Mouse (Mus musculus) kidney, postnatal 36 days (tissue): ENCODE measurements around the gene Foxn3.

Source experiments
- DNase-seq, 2 experiments: peaks; one replicate each; pipeline ENCODE4 v3.0.0; 2021 to 2022; ENCODE audit warnings: mixed read lengths in 2 of 2

Foxn3 gene

DNA sequence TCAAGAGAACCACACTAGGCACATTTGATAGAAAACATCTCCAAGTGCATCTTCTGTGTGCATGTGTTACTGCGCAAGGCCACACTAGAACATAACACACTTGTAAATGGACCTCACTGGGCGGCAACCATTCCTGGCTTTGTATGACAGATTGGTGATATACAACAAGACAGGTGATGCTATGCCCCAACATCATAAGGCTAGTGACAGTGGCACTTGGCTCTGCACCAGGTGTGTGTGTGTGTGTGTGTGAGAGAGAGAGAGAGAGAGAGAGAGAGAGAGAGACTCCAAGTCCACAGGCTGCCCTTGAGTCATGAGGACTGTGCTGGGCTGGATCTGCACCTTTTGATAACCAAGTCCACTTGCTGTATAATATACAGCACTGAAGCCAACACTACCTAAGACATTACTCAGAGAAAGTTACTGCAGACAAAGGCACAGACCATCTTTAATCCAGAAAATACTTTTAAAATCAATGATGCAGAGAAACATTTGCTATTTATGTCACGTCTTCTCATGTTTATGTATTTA is 242.4 kb downstream of the Foxn3 start:
- no peak for DNase-seq

DNA sequence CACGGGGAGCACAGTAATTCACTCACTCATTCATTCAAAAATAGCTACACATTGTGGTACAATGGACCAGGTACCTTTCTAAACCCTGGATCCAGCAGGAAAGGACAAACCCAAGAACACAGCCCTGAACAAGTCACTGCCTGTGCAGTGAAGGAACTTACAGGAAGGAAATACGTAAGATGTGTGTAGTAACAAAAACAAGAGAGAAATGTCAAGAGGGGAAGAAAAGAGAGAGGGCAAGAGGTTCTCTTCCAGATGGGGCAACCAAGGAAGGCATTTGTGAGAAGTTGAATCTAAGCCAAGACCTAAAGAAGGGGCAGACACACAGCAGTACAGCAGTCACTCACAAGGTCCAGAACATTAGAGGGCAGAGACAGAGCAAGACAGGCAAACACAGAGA is 243.5 kb downstream of the Foxn3 start:
- no peak for DNase-seq

DNA sequence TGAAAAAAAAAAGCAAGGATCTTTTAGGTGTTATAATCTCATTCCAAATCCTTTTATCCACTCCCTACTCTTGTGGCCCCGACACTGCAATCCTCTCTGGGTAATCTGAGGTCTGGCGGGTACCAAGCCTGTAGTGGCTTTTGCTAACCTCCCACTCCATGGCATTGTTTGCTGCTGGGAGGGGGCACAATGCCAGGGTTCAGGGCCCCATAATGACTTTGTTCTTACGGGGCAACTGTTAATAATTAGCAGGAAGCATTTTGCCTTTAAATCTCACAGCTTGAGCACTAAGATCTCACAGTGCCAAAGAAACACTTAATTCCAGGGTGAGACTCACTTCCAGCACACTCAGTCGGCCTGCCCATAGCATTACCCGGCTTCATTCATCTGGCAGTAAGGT is 244.2 kb downstream of the Foxn3 start:
- peak; percentile 53 to 64 for DNase-seq

DNA sequence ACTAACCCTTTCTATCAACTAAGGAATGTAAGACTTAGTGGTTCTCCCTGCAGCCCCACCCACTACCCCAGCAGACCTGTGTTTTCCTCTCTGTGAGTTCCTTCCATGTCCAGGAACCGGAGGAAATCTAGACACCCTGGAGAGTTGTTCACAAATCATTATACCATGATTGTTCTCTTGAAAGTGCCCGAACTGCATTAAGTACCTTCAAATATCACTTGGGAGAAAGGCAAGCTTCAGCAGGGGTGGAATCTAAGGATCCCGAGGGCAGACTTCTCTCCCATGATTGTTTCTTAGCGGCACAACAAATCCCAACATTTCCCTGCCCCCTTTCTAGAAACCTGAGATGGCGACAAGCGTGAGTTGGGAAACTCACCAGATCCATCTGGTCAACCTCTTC is 247.5 kb downstream of the Foxn3 start:
- no peak for DNase-seq

DNA sequence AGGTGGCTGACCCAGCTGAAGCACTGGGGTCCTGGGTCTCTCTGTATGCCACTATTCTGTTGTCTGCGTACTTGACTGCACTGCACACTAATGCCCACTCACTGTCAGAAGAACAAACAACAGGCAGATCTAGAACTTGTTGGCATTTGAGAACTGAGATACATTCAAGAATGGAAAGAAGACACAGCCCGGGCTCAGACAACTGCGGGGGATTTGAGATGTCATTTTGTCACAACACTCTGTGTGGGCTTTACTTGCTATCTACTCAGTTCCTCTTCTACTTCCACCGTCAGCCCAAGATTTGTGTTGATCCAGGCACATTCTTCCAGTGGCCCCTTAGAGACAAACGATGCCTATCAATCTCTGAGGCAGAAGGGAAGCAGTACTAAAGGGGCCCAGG is 248.6 kb downstream of the Foxn3 start:
- DNase-seq = no peak

DNA sequence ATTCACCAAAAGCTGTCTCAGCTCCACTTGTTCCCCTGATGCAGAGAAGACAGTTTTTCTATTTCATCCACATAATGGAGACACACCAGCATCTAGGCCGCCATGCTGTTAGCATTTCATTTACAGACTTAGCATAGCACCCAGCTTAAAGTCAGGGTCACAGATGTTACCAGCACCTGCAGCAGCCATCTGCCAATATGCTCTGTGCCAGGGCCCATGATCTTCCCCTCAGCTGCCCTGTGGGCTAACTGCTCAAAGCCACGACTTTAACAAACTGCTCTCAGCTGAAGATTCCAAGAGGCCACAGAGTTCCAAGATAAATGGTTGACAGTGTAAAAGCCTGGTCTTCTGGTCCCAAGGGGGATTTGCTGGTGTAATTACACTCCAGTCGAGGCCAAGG is 252.1 kb downstream of the Foxn3 start:
- no peak for DNase-seq

DNA sequence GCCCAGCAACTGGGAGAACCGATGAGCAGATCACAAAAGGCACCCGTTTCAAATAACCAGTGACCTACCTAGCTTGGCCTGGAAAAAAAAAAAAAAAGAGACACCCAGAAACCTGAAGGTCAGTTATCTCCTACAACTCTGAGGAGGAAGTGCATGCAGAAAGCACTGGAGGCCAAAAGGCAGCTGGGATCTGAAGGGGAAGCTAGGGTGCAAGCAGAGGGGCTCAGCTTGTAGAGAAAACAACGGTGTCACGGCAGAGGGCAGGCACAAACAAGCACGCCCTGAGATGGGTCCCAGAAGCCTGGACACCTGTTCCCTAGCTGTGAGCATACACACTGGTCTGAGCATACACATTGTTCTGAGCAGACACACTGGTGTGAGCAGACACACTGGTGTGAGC is 253.4 kb downstream of the Foxn3 start:
- no peak for DNase-seq

DNA sequence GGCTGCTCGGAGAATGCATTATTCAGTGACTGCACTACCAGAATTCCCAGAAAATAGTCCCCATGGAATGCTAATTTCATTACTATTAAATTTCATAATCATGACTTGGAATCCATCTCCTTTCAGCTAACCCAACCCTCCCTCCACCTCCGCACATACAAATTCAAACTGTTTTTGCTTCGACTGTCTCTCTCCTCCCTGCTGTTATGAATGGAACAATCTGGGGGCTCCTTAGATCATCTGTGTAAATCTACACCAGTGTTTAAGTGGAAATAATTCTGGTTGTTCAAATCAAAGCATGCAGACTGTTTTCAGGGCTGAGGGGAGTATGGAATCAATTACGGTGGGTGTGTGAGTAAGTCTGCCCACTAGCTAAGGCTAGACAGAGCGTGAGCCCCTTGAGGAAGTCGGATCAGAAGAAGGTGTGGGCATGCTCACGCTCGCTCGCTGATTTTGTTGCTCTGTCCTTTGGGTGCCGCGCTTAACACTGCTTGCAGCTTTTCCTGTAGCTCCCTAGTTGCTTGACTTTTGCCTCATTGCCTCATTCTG is 254.8 kb downstream of the Foxn3 start:
- DNase-seq = no peak

DNA sequence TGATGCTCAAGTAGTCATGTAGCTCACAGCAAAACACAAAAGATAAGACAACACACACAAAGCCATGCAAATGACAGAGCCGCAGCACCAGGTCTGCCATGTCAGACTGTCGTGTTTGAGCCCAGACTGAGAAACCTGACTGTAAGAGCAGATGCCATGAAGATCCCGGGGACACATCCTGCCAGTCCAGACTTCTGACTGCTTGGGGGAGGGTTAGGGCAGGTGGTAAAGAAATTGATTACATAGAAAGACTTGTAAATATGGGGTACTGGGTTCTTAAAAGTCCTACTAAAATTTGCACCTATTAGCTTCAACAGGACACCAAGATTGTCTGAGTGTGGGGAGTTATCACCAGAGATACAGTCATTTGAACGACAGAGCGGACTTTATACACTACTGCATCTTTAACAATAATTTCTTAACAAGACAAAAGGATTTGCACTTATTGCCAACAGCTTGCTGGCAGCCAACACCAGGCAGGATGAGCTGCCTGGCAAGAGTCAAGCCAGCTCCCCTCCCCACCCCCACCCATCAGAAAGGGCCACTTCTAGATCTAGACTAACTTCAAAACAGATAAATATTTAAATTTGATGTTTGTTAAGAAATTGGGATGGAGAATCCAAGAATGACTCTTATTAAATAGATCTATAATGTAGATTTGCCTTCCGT is 256.7 kb downstream of the Foxn3 start:
- DNase-seq = no peak

DNA sequence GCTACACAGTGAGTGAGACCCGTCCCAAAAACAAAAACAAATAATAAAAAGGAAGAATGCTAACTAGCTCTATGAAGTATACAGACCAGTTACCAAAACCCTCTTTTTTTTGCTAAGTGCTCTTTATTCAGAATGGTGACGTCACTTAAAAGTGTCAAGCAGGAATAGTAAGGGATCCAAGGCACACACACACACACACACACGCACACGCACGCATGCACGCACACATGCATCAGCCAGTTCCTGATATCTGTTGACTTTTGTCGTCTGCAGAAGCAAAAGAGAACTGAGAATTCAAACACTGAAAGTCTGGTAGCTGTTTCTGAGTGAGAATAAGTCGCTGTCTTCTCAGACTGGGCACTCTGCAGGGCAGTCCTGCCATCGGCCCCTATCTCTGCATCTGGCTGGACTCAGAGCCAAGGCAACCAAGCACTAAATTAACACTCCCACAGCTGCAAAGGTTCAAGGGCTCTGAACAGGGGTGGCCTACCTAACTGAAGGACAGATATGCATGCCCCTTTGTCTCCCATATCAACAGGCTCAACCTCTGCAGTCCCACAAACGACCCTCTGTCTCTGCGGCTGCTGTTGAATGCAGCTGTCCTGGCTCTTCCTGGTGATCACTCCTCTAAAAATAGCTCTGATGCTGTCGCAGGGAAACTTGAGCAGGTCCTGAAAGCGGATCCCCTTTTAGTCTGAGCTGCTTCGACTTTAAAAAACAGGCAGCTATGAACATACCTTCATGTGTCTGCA is 257.4 kb downstream of the Foxn3 start:
- DNase-seq = peak in 1 of 2 experiments; percentile 14

DNA sequence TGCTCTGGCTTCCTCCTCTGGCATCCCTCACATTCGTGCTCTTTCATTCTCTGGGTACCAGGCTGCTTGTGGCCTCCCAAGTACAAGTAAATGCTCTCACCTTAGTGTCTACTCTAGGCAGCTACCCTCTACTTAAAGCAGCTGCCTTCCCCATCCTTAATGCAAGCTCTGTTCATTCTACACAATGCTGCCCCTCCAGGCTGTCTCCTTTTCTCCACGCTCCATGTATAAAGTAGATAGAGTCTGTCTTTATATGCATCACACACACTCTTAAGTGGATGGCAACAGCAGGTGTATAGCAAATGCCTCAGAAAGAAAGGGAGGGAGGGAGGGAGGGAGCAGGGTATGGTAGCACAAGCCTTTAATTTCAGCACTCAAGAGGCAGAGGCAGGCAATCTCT is 258.1 kb downstream of the Foxn3 start:
- no peak for DNase-seq

DNA sequence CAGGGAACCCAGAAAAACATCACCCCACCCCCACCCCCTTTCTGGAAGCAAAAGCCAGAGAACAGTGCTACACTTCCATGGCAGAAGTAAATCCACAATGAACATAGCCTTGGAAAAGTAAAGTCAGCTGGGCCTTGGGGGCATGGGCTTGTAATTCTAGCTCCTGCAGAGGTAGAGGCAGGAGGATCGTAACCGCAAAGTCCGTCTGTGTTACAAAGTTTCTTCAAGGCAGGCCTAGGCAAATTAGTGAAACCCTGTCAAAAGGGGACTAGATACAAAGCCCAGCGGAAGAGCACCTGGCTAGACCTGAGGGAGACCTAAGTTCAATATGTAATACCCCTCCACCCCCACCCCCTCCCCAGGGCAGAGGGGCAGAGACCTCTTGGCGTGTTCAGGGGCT is 259.3 kb downstream of the Foxn3 start:
- no peak for DNase-seq

DNA sequence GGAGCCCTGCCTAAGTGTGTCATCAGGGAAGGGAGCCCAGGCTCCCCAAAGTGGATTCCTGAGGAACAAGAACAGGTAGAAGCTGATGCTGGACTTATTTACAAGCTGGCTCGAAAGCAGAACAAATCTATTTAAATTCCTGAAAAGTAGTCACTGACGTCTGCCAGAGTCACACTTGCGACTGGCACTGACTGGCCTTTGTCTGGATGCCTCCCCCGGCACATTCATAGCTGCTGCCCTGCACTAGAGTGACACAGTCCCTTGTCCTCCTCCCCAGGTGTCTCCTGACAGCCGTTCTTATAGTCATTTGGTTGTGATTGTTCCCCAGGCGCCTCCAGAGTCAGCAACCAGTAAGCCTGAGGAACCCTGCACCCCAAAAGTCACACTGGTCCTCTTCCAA is 259.8 kb downstream of the Foxn3 start:
- no peak for DNase-seq

DNA sequence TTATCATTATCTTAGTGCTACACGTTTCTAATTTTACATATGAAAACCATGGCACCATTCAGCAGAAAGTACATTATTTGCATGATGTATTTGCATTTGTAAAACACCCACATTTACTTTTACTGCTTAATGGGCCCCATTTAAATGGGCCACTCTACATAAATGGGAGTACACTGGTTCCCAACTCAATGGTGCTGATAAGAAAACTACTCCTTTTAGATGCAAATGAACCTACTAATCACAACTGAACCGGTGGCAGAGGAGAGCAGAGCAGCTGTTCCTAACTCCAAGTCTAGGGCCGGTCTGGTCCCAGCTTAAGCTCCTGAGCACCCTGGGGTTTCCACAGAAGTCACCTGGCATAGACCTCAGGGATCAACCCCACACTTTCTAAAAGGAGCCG is 263.5 kb downstream of the Foxn3 start:
- DNase-seq = no peak

DNA sequence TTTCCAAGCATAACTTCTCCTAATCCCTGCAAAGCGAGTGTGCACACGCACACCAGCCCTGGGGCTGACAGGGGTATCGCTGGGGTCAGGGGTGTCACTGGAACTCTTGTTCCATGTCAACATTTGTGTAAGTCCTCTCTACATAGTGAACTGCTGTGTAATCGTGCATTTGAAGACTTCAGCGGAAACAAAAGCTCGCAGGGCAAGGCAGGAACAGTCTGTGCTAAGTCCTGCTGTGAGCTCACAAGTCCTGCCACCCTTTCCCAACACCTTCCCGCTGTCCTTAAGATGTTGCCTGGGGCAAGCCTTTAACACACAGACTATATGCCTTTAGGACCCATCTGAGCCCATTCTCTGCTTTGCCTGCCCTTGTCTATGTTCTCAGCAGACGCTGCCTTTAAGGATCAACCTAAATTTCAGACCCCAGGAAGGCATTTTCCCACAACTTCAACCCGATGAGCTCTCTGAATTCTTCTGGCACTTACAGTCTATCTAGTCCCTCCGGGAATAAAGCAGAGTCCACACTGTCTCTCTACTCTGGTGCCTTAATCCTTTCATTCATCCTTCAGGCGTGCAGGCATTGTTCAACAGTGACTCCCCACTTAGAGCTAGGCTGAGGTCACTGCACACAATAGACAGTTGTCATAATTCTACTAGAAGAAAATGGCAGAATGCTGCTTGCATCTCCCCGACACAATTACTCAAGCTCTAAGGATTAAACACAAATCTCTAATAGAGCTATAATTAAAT is 264.4 kb downstream of the Foxn3 start:
- no peak for DNase-seq

DNA sequence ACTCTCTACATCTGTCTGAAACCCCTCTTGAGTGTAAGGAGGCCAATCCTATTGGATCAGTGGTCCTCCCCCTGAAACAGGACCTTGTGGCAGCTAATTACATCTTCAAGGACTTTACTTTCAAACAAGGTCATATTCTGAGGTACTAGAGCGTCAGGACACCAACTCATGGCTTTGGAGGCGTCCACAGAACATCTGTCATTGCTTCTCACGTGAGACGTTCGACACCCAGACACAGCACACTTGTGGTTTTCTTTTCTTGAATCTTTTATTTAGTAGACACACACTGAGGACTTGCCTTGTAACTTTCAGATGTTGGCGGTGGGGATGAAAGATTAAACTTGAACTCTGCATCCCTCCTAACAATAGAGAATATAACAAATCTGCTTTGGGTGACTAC is 265.1 kb downstream of the Foxn3 start:
- DNase-seq = no peak

DNA sequence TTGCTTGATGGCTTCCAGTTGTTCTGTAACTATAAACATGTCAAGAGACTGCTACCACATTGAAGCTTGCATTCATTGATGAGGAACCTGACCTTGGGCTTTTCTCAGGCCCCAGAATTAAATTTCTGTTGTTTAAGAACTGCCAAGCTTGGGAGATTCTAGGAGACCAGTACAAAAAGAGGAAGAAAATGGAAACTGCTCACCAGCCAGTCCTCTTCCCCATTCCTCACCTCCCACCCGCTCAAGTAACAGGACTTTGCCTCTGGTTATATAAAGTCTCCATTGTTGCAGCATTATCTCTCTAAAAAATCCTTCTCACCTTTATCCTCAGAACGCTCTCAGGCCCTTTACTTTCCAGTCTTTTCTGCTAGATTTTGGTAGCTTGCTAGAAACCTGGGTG is 265.6 kb downstream of the Foxn3 start:
- no peak for DNase-seq

DNA sequence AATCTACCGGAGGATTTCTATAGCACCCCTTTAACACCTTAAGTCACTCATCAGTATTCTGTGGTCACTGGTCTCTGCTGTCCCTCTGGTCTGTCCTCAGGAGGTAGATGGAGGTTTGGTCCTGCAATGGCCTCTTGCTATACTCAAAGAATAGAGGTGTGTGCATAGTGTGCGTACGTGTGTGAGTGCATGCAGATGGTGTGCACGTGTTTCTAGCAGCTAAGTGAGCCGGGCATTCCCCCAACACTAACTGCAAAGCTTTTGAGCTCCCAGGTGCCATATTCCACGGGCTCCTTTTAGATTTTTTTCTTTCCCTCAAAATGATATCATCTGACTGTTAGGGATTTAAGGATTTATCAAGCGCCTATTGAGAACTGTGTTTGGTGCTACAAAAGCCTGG is 269.9 kb downstream of the Foxn3 start:
- DNase-seq = no peak

DNA sequence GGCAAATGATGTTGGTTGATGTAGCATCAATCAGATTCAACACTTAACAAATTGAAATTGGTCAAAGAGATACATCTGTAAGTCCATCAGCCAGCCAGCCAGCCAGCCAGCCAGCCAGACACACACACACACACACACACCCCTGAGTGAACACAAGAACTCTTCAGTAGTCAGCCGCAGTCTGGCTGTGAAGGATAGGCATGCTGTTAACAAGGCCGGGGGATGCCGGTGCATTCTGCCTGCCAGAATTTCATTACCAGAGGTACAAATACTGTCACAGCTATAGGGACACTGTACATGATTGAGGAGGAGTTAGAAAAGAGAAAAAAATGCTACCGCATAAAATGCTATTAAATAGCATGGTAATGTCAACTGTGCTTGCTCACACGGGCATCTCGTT is 271.2 kb downstream of the Foxn3 start:
- no peak for DNase-seq

DNA sequence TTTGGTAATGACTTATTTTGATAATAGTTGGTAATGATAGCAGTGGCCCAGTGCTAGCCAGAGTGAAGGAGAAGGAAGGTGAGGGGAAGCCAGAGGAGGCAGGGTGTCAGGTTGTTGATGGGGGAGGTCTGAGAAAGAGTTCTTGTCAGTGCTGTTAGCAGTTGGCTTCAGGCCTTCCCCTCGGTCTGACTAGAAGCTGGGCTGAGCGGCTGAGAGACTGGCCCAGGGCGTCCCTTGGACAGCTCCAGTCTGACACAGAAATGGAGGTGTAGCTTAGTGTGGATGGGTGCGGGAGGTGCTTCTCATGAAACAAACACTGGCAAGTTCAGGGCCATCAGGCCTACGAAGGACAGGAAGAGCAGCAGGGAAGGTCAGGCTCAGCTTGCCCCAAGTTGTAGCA is 276.3 kb downstream of the Foxn3 start:
- DNase-seq = no peak

DNA sequence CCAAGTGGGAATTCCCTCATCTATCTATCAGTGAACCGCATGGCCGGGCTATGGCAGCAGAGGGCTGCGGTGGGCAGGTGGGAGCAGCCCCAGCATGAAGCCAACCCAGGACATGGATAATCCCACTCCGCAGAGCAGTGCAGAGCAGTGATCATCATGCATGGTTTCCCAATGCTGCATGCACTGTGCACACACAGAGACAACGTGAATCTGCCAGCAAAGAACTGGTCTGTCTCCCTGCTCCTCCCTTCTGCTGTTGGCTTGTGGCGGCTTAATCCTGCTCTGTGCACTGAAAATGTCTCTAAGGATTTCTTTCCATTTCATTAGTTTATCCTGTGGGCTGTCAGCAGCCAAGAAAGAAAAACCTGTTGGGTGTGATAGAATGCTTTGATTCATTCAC is 276.7 kb downstream of the Foxn3 start:
- no peak for DNase-seq

DNA sequence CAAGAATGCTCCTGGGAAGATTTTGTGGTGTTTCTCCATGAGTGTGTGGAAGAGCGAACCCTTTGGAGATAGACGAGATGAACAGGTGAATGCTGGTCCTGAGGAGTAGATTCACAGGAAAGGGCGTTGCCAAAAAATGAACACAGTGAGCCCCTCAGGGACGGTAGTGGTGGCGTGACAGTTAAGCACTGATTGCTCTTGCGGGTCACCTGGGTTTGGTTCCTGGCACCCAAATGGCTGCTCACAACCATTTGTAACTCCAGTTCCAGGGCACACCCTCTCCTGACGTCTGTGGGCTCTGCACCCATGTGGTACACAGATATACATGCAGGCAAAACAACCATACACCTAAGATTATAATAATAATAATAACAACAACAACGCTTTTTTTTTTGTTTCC is 277.7 kb downstream of the Foxn3 start:
- no peak for DNase-seq

DNA sequence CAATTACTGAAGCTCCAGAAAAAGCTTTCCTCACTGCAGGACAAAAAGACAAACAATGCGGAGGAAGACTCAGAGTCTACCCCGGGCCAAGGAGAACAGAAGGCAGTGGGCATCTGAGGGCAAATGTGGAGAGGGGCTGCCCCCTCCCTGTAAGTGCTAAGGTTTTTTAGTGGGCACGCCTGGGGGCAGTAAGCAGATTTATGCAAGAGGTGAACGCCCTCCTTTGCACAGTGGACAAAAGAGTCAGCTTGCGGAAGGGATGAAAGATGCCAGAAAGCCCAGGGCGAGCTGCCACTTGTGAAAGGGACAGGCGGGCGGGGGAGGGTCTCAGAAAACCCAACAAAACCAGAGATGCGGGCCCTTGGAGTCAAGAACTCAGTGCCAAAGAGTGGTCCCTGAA is 278.2 kb downstream of the Foxn3 start:
- no peak for DNase-seq
